Mouse (Mus musculus) duodenum, adult 2 months (tissue): ENCODE data around the gene Ankfy1. TPM values are rescaled to one million over a fixed set of nuclear protein-coding genes. Genes with fewer than 3 reads are reported as not detected.

Experiments
- polyA plus RNA-seq: library from polyadenylated mRNA; depleted of rRNA; stranded (reverse); fragments of >200 nt; gene quantifications from 2 replicates; pipeline ENCODE4 v1.2.3, GENCODE M21; 2012; ENCODE audit warnings: low replicate concordance; rRNA removed

Ankfy1 gene
- polyA plus RNA-seq = 13.5 and 15.0 TPM in 2 replicates

GRCm38 (mm10) chr11:72689551-72690510 lies at the start of gene Ankfy1:
TSS of gene Ankfy1 (plus strand) at chr11:72690006.

GRCm38 (mm10) chr11:72795455-72796295 lies 105.9 kb downstream of the Ankfy1 start, which contains the start of the genes Cyb5d2 and Zzef1:
TSS of gene Cyb5d2 (minus strand) at chr11:72796142.
TSS of gene Zzef1 (plus strand) at chr11:72796226.

Other genes starting within 250 kb of the Ankfy1 start
- gene Mybbp1a, start 248.7 kb upstream of the Ankfy1 start, polyA plus RNA-seq = 14.4 and 22.7 TPM in 2 replicates
- 69.8 and 92.7 TPM in 2 replicates for gene Spns2, start 200.1 kb upstream of the Ankfy1 start, polyA plus RNA-seq
- gene Spns3, start 139.5 kb upstream of the Ankfy1 start, polyA plus RNA-seq = 3.1 and 8.6 TPM in 2 replicates
- gene Ube2g1, start 82.7 kb upstream of the Ankfy1 start, polyA plus RNA-seq = 7.2 and 12.7 TPM in 2 replicates
- gene Cyb5d2, start 106.1 kb downstream of the Ankfy1 start, polyA plus RNA-seq = 2.1 and 3.0 TPM in 2 replicates
- 48.3 and 72.8 TPM in 2 replicates for gene Zzef1, start 106.2 kb downstream of the Ankfy1 start, polyA plus RNA-seq